Mouse (Mus musculus): Measurements from ENCODE around the gene Timm44. TPM values are rescaled to one million over a fixed set of nuclear protein-coding genes. Genes with fewer than 3 reads are reported as not detected.
A peak's percentile ranks its signal among the peaks of the same experiment; 100 is the strongest.

The Timm44 gene
- total and polyA plus RNA-seq, 2 experiments from 2014 or later: 46.7 to 64.8 TPM

- DNase-seq (ENCODE audit: low spot score) (peak; percentile 84), ATAC-seq (peak; percentile 18)
- Histone ChIP-seq H3K9ac (replicated peaks; ENCODE audit: low read length) (no peak overlapping the region), H3K27ac (no peak overlapping the region), H3K4me2 (ENCODE audit: low read depth, low read length) (no peak overlapping the region), H3K4me3 (ENCODE audit: low read length) (no peak overlapping the region), H3K36me3 (ENCODE audit: insufficient read depth, low read length) (peaks cover 37% of the 10 kb centered on the region; the same call in 1 of the 2 replicates), H3K4me1 (ENCODE audit: insufficient read depth, low read length) (no peaks in the 10 kb centered on the region; the same call in 1 of the 2 replicates), H3K9me3 (ENCODE audit: low read length) (no peaks in the 10 kb centered on the region), H3K27me3 (ENCODE audit: insufficient read depth, low read length) (no peaks in the 10 kb centered on the region)
- 34% methylated on average over 26 of the region's 26 CpGs for WGBS
- TF ChIP-seq CTCF (IDR thresholded peaks at IDR 0.05; ENCODE audit: low read depth): peak; percentile 83
Measured at GRCm38 (mm10) chr8:4250306-4250970, 25.3 kb downstream of the Timm44 start.

GRCm38 (mm10) chr8:4249213-4249612 lies 26.5 kb downstream of the Timm44 start:
- 24% methylated on average over 29 of the region's 29 CpGs for whole genome bisulfite sequencing
- H3K27me3 ChIP-seq (ENCODE audit: insufficient read depth, low read length): no peaks in the 10 kb centered on the region
- H3K4me2 ChIP-seq (ENCODE audit: low read depth, low read length): no peak overlapping the region
- DNase-seq (ENCODE audit: low spot score) (no peak), ATAC-seq (no peak)
- no peak overlapping the region for H3K4me3 ChIP-seq (ENCODE audit: low read length)
- TF ChIP-seq CTCF (IDR thresholded peaks at IDR 0.05; ENCODE audit: low read depth): no peak
- H3K27ac ChIP-seq: 0 out of 2 replicates have a peak overlapping the region, but pooled peaks have one; percentile 2
- H3K9ac ChIP-seq (replicated peaks; ENCODE audit: low read length): no peak overlapping the region
- no peaks in the 10 kb centered on the region for H3K9me3 ChIP-seq (ENCODE audit: low read length)
- H3K4me1 ChIP-seq (ENCODE audit: insufficient read depth, low read length): no peaks in the 10 kb centered on the region; the same call in 1 of the 2 replicates
- H3K36me3 ChIP-seq (ENCODE audit: insufficient read depth, low read length): peaks cover 37% of the 10 kb centered on the region

GRCm38 (mm10) chr8:4247951-4248540 lies 27.7 kb downstream of the Timm44 start, which contains the start of gene Tgfbr3l:
Tgfbr3l (plus strand) TSS chr8:4248214.
- Histone ChIP-seq H3K9me3 (ENCODE audit: low read length) (no peaks in the 10 kb centered on the region), H3K4me3 (ENCODE audit: low read length) (no peak within 1 kb of the TSS), H3K4me1 (ENCODE audit: insufficient read depth, low read length) (no peaks in the 10 kb centered on the region; the same call in 1 of the 2 replicates), H3K27me3 (ENCODE audit: insufficient read depth, low read length) (no peaks in the 10 kb centered on the region), H3K9ac (replicated peaks; ENCODE audit: low read length) (no peak within 1 kb of the TSS), H3K4me2 (ENCODE audit: low read depth, low read length) (no peak within 1 kb of the TSS), H3K27ac (0 out of 2 replicates have a peak within 1 kb of the TSS, but pooled peaks have one; percentile 2), H3K36me3 (ENCODE audit: insufficient read depth, low read length) (peaks cover 49% of the 10 kb centered on the region)
- WGBS: 81% methylated on average over 15 of the region's 15 CpGs
- ATAC-seq (no peak), DNase-seq (ENCODE audit: low spot score) (no peak)
- no peak for TF ChIP-seq CTCF (IDR thresholded peaks at IDR 0.05; ENCODE audit: low read depth)

- DNase-seq (ENCODE audit: low spot score) (no peak), ATAC-seq (no peak)
- H3K4me1 ChIP-seq (ENCODE audit: insufficient read depth, low read length): no peaks in the 10 kb centered on the region
- WGBS: 94% methylated on average over 8 of the region's 8 CpGs
- H3K9ac ChIP-seq (replicated peaks; ENCODE audit: low read length): no peak overlapping the region
- H3K36me3 ChIP-seq (ENCODE audit: insufficient read depth, low read length): peaks cover 54% of the 10 kb centered on the region
- H3K4me3 ChIP-seq (ENCODE audit: low read length): no peak overlapping the region
- no peak overlapping the region for H3K4me2 ChIP-seq (ENCODE audit: low read depth, low read length)
- no peak for TF ChIP-seq CTCF (IDR thresholded peaks at IDR 0.05; ENCODE audit: low read depth)
- no peaks in the 10 kb centered on the region for H3K9me3 ChIP-seq (ENCODE audit: low read length)
- H3K27ac ChIP-seq: no peak overlapping the region
- H3K27me3 ChIP-seq (ENCODE audit: insufficient read depth, low read length): no peaks in the 10 kb centered on the region
Measured at GRCm38 (mm10) chr8:4247241-4247640, 28.5 kb downstream of the Timm44 start.

- no peak for ATAC-seq
- 75% methylated on average over 13 of the region's 13 CpGs for WGBS
- DNase-seq (ENCODE audit: low spot score): no peak
- H3K4me3 ChIP-seq (ENCODE audit: low read length): no peak overlapping the region
- no peak overlapping the region for H3K9ac ChIP-seq (replicated peaks; ENCODE audit: low read length)
- H3K27me3 ChIP-seq (ENCODE audit: insufficient read depth, low read length): no peaks in the 10 kb centered on the region
- no peak for TF ChIP-seq CTCF (IDR thresholded peaks at IDR 0.05; ENCODE audit: low read depth)
- no peaks in the 10 kb centered on the region for H3K9me3 ChIP-seq (ENCODE audit: low read length)
- H3K4me2 ChIP-seq (ENCODE audit: low read depth, low read length): no peak overlapping the region
- peaks cover 64% of the 10 kb centered on the region for H3K36me3 ChIP-seq (ENCODE audit: insufficient read depth, low read length)
- H3K27ac ChIP-seq: no peak overlapping the region
- H3K4me1 ChIP-seq (ENCODE audit: insufficient read depth, low read length): peaks cover 2% of the 10 kb centered on the region; the same call in 1 of the 2 replicates
Measured at GRCm38 (mm10) chr8:4245737-4246136, 30.0 kb downstream of the Timm44 start.

GRCm38 (mm10) chr8:4245061-4245460 lies 30.7 kb downstream of the Timm44 start:
- peaks cover 64% of the 10 kb centered on the region for H3K36me3 ChIP-seq (ENCODE audit: insufficient read depth, low read length)
- peaks cover 6% of the 10 kb centered on the region for H3K4me1 ChIP-seq (ENCODE audit: insufficient read depth, low read length)
- no peak overlapping the region for H3K9ac ChIP-seq (replicated peaks; ENCODE audit: low read length)
- TF ChIP-seq CTCF (IDR thresholded peaks at IDR 0.05; ENCODE audit: low read depth): no peak
- H3K4me3 ChIP-seq (ENCODE audit: low read length): no peak overlapping the region
- H3K4me2 ChIP-seq (ENCODE audit: low read depth, low read length): no peak overlapping the region
- no peak overlapping the region for H3K27ac ChIP-seq
- DNase-seq (ENCODE audit: low spot score) (no peak), ATAC-seq (no peak)
- no peaks in the 10 kb centered on the region for H3K27me3 ChIP-seq (ENCODE audit: insufficient read depth, low read length)
- H3K9me3 ChIP-seq (ENCODE audit: low read length): no peaks in the 10 kb centered on the region
- 92% methylated on average over 5 of the region's 5 CpGs for WGBS

Data from hindbrain, postnatal 0 days (tissue).